Mouse (Mus musculus) heart, postnatal 0 days (tissue): ENCODE measurements around the gene Tmem202. TPM values are rescaled to one million over a fixed set of nuclear protein-coding genes. Genes with fewer than 3 reads are reported as not detected.

ENCODE experiments used
- ATAC-seq: fragments of 200-750 bp; cut with Nextera tagmentation; 2 replicates; pipeline ENCODE4 v1.8.0; 2017; ENCODE audit warnings: low read depth, moderate number of reproducible peaks, moderate library complexity; ENCODE audit not compliant: insufficient read depth
- DNase-seq: peaks from one replicate; pipeline ENCODE4 v3.0.0-alpha.2; 2016; ENCODE audit warnings: low spot score
- H3K27ac ChIP-seq: fragments of 300-500 bp; sonication (generic); 2 replicates; pipeline ENCODE4 v1.5.1; 2014; ENCODE audit warnings: low read depth, mild to moderate bottlenecking
- H3K27me3 ChIP-seq: fragments of 300-500 bp; sonication (generic); 2 replicates; pipeline ENCODE4 v1.6.1; 2014; ENCODE audit warnings: low read length, mixed read lengths; ENCODE audit not compliant: control insufficient read depth, insufficient read depth
- H3K36me3 ChIP-seq: fragments of 300-500 bp; sonication (generic); replicated peaks from 2 replicates; pipeline ENCODE4 v1.6.1; 2014; ENCODE audit warnings: low read length, mixed read lengths; ENCODE audit not compliant: control insufficient read depth, insufficient read depth
- H3K4me1 ChIP-seq: fragments of 300-500 bp; sonication (generic); 2 replicates; pipeline ENCODE4 v1.6.1; 2014; ENCODE audit warnings: antibody characterized with exemption; ENCODE audit not compliant: control insufficient read depth, insufficient read depth
- H3K4me2 ChIP-seq: fragments of 300-500 bp; sonication (generic); 2 replicates; pipeline ENCODE4 v1.6.1; 2014; ENCODE audit warnings: low read depth, mild to moderate bottlenecking, low read length, moderate library complexity
- H3K4me3 ChIP-seq: fragments of 300-500 bp; sonication (generic); 2 replicates; pipeline ENCODE4 v1.5.1; 2014; ENCODE audit warnings: low read depth, low read length
- H3K9ac ChIP-seq: fragments of 300-500 bp; sonication (generic); replicated peaks from 2 replicates; pipeline ENCODE4 v1.6.1; 2014; ENCODE audit warnings: low read depth, low read length, mixed read lengths
- H3K9me3 ChIP-seq: fragments of 300-500 bp; sonication (generic); replicated peaks from 2 replicates; pipeline ENCODE4 v1.6.1; 2016; ENCODE audit warnings: low read length; ENCODE audit not compliant: control insufficient read depth
- CTCF ChIP-seq: IDR thresholded peaks from 2 replicates; pipeline ENCODE4 v1.5.1; 2016; ENCODE audit warnings: antibody characterized with exemption, control low read depth, low read depth
- EP300 ChIP-seq: IDR thresholded peaks from 2 replicates; pipeline ENCODE4 v1.6.1; 2016; ENCODE audit warnings: antibody characterized with exemption, low read depth
- WGBS: fragments of 180-500 bp; shearing (Covaris S2); extraction: QIAGEN DNeasy Blood & Tissue Kit; methylation state at CpG from one replicate; pipeline ENCODE4 v1.1.7; 2014; 5-methylcytosine and 5-hydroxymethylcytosine counted together
- polyA plus RNA-seq: library from polyadenylated mRNA; unstranded; fragments of >200 nt; fragmentation: Nextera tagmentation; extraction: Ambion mirVana; gene quantifications from 2 replicates; pipeline ENCODE4 v1.2.1, GENCODE M21; 2015
- total RNA-seq: library from RNA; depleted of rRNA; stranded (reverse); fragments of >200 nt; gene quantifications from 2 replicates; pipeline ENCODE4 v1.2.3, GENCODE M21; 2014; ENCODE audit warnings: low replicate concordance

Gene Tmem202
- total and polyA plus RNA-seq, 2 experiments from 2014 or later = 0.63 TPM; not detected in 1

DNA sequence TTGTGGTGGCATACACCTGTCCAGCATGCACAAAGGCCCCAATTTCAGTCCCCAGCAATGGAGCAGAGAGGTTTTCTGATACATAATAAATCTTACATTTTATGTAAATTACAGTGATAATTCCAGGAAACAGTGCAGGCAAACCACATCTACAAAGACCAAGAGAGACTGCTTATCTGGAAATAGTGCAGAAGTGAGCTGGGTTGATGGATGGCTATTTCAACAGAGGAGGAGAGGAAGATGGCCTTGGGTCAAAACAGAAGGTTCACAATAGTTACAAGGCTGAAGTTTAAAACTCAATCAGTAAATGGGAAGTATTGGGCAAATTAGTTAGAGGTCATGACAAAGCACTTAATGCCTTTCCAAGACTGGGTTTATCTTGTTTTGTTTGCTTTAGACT lies 52.3 kb downstream of the Tmem202 start:
- ATAC-seq (no peak), DNase-seq (no peak)
- Histone ChIP-seq H3K36me3 (no peaks in the 10 kb centered on the region), H3K4me1 (peaks cover 4% of the 10 kb centered on the region; the same call in 1 of the 2 replicates), H3K4me2 (peak overlapping the region; percentile 80), H3K9ac (peak overlapping the region; percentile 91; the same call in 1 of the 2 replicates), H3K9me3 (no peaks in the 10 kb centered on the region), H3K4me3 (peak overlapping the region; percentile 88), H3K27ac (peak overlapping the region; percentile 99), H3K27me3 (no peaks in the 10 kb centered on the region)
- TF ChIP-seq CTCF = no peak
- TF ChIP-seq EP300 = no peak

DNA sequence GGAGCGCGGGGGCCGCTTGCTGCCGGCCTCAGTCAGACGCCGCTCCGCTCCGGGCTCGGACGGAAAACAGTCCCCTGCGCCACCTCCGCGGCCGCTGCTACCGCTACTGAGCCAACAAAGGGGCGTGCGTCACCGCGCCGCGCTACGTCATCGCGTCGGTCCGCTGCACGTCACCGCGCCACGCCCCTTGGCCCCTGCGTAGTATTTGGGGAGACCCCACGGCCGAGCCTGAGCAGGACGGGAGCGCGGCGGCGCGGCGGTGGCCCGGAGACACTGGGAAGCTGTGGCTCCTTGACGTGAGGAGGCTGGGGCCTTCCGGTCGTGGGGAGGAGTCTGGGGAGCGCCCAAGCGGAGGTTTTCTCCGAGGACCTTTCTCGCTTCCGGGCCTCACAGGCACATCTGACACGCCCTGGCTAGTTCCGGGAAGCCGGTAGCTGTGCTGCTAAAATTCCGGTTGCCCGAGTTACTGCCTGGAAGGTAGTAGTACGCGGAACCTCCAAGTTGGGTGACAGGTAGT lies 53.0 kb downstream of the Tmem202 start, which contains the start of gene Arih1:
Gene Arih1 (minus strand): TSS at position 70 of the 517 bp plus-strand sequence.
- H3K36me3 ChIP-seq = no peaks in the 10 kb centered on the region
- peak within 1 kb of the TSS; percentile 91 for H3K9ac ChIP-seq
- ATAC-seq (peak; percentile 97), DNase-seq (peak; percentile 96)
- H3K27ac ChIP-seq = peak within 1 kb of the TSS; percentile 99
- no peaks in the 10 kb centered on the region for H3K9me3 ChIP-seq
- TF ChIP-seq EP300 (peak; percentile 69; the same call in 1 of the 2 replicates), CTCF (no peak)
- under 1% methylated on average over 53 of the region's 56 CpGs for WGBS
- no peaks in the 10 kb centered on the region for H3K27me3 ChIP-seq
- peaks cover 5% of the 10 kb centered on the region; the same call in 1 of the 2 replicates for H3K4me1 ChIP-seq
- peak within 1 kb of the TSS; percentile 80 for H3K4me2 ChIP-seq
- H3K4me3 ChIP-seq = peak within 1 kb of the TSS; percentile 88

DNA sequence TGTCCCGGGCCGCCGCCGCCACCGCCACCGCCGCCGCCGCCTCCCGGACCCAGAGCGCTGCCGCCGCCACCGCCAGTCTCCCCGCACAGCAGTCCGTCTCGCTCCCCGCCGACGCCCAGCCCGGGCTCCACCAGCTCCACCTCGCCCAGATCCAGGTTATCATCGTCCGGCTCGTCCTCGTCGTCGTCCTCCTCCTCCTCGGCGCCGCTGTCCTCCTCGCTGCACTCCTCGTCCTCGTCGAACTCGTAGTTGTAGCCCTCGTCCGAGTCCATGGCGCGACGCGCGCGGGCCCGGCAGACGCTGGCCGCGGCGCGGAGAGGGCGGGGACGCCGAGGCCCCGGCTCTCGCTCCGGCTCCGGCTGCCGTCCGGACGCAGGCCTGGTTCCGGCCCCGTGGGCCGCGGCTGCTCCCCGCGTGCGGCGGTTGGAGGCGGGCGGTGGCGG lies 53.5 kb downstream of the Tmem202 start:
- TF ChIP-seq EP300 (no peak), CTCF (no peak)
- DNase-seq (peak; percentile 15), ATAC-seq (peak; percentile 65)
- Histone ChIP-seq H3K27me3 (no peaks in the 10 kb centered on the region), H3K36me3 (no peaks in the 10 kb centered on the region), H3K4me3 (peak overlapping the region; percentile 88), H3K9me3 (no peaks in the 10 kb centered on the region), H3K4me2 (peak overlapping the region; percentile 80), H3K4me1 (peaks cover 5% of the 10 kb centered on the region; the same call in 1 of the 2 replicates), H3K27ac (peak overlapping the region; percentile 99), H3K9ac (peak overlapping the region; percentile 91)
- WGBS = under 1% methylated on average over 56 of the region's 71 CpGs

DNA sequence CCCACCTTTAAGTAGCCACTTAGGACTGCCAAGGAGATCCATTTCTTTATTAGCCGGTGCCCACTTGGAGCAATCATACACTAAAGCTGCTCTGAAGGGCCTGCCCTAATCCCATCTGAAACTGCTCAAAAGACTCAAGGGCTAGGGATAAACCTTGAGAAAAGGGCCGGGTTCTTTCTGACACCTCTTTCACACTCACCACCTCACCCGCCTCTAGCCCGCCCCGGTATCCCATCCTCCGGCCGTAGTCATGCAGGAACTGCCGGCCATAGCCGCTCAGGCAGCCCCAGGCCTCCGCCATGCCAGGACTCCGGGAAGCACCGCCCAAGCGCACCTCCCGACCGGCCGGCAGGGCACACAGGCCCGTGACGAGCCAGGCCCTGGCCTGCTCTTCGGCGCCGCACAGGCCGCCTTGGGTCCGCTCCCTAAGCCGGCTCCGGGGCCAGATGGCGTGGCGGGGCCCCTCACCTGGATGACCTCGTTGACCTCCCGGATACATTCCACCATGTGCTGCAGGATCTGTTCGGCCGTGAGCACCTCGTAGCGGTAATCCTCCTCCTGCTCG lies 54.1 kb downstream of the Tmem202 start:
- Histone ChIP-seq H3K27ac (peak overlapping the region; percentile 99), H3K4me3 (peak overlapping the region; percentile 88), H3K9ac (peak overlapping the region; percentile 91), H3K9me3 (no peaks in the 10 kb centered on the region), H3K4me2 (peak overlapping the region; percentile 80), H3K36me3 (no peaks in the 10 kb centered on the region), H3K27me3 (no peaks in the 10 kb centered on the region), H3K4me1 (peaks cover 5% of the 10 kb centered on the region; the same call in 1 of the 2 replicates)
- DNase-seq = peak; percentile 36
- TF ChIP-seq CTCF (no peak), EP300 (no peak)
- ATAC-seq = peak; percentile 52
- under 1% methylated on average over 34 of the region's 34 CpGs for WGBS

DNA sequence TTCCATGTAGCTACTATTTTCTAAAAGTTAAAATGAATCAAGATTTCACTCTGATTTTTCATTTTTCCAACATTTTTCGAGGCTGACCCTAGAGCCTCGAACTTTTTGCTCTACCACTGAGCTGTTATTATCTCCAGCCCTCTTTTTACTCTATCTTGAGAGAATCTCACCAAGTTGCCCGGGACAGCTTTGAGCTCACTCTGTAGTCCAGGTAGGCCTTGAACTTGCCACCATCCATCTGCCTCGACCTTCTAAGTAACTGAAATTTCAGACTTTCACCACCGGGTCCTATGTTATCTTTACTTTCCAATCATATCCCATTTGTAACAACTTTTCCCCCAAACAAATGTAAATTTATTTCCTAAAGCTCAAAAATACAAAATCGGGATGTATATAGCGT lies 54.9 kb downstream of the Tmem202 start:
- no peaks in the 10 kb centered on the region for H3K36me3 ChIP-seq
- H3K4me3 ChIP-seq = peak overlapping the region; percentile 88
- peak overlapping the region; percentile 80 for H3K4me2 ChIP-seq
- no peaks in the 10 kb centered on the region for H3K27me3 ChIP-seq
- H3K27ac ChIP-seq = peak overlapping the region; percentile 99
- ATAC-seq (no peak), DNase-seq (no peak)
- H3K9me3 ChIP-seq = no peaks in the 10 kb centered on the region
- WGBS = 4% methylated on average over 7 of the region's 7 CpGs
- peaks cover 5% of the 10 kb centered on the region; the same call in 1 of the 2 replicates for H3K4me1 ChIP-seq
- TF ChIP-seq CTCF = no peak
- TF ChIP-seq EP300 = no peak
- peak overlapping the region; percentile 91 for H3K9ac ChIP-seq
